Mouse (Mus musculus): ENCODE measurements around the gene Cryge.

The Cryge gene

DNA sequence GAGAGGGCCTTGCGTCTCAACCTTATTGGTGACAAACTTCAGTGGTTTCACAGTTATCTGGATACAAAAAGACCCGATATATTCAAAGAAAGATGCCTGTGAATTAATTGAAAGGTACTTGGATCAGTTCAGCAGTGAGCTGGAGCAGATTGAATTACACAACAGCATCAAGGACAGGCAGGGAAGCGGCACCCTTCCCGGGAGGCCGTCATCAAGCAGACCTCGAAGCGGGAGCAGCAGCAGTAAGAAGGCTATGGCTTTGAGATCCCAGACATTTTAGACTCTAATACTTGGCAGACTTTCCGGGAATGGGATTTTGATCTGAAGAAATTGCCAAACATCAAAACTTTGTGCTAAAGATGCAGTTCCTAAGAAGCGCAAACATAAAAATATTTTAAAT lies 22.7 kb downstream of the Cryge start:
- intact Hi-C loops (cut with DNase I) = no loop called here

- intact Hi-C loops (cut with DNase I) = no loop called here
These were observed 38.2 kb downstream of the Cryge start for GRCm38 (mm10) chr1:65012726-65013125.

DNA sequence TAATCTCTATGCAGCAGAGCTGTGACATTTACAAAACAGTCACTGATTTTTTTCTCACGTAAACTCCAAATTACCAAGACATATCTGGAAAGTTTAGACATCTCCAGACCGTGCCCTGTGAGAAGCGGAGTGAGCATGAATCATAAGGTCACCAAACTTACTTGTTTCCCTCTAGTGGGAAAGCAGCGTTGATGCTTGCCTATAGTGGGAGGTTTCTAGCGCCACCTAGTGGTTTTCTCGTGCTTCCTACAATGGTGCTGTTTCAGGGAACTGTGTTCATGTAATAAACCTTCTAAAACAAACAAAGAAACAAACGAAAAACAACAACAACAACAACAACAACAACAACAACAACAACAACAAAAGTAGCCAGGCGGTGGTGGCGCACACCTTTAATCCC lies 40.8 kb downstream of the Cryge start:
- intact Hi-C loops (cut with DNase I) = no loop called here

DNA sequence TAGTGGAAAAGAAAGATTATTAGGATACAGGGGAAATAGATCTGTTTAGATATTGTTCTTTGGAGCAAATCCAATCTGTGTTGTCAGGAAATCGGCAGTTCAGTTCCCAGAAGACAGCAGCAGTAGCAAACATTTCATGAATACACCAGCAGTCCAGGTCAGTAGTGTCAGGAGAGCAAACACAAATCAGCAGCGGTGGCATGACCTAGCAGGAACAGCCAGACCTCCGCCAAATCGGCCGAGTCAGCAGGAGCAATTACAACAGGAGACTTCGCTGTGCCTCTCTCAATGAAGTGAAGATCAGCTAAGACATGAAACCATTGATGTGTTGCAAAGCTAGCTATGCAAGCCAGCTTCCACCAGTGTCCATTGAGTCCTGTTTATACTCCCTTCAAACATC lies 45.4 kb downstream of the Cryge start:
- intact Hi-C loops (cut with DNase I) = no loop called here

DNA sequence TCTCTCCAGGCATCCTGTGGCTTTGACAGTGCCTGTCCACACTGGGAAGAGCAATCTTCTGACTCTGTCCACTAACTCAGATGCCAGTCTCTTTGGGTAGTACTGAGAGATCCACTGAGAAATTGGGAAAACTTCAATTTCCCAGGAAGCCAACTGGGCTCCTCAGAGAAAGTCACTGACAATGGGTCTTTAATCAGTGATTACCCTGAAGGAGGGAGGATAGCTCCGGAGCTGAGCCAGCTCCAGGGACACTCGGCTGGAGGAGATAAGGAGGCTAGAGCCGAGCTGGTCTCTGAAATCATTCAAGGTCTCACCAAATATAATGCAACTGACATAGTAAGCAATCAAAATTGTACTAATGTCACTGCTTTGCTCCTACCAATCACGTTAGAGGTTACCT lies 46.4 kb downstream of the Cryge start:
- intact Hi-C loops (cut with DNase I) = no loop called here
